9 mouse cellular contexts compared by ENCODE assay signal in genomic region chr14:14347836-14348621, GRCm38 (mm10). TPM values are rescaled to one million over a fixed set of nuclear protein-coding genes. Genes with fewer than 3 reads are reported as not detected.
A peak's percentile ranks its signal among the peaks of the same experiment; 100 is the strongest.
DNase-seq lines count a peak whose midpoint lies in the region; ATAC-seq and TF ChIP-seq lines count a peak whose summit lies in the region.
"Had no signal": no experiment of that assay in that cellular context is flagged by ENCODE, and none has a peak within 500 bp of the region (broad histone marks: within the 10 kb centered on the region; RNA-seq: fewer than 3 reads in every experiment).

No protein-coding gene starts in this region.

- no peak overlapping the region for H3K4me3 ChIP-seq in lung, embryonic 14.5 days (ENCODE audit: low read depth, low read length)

- no peak overlapping the region for H3K9ac ChIP-seq in lung, embryonic 14.5 days

- no peak for TF ChIP-seq CTCF in lung, embryonic 14.5 days (IDR thresholded peaks at IDR 0.05; ENCODE audit: low read depth)

- 95% methylated on average over 14 of the region's 14 CpGs for WGBS in lung, embryonic 14.5 days

- no peaks in the 10 kb centered on the region for H3K36me3 ChIP-seq in lung, embryonic 14.5 days (ENCODE audit: insufficient read depth)

- no peaks in the 10 kb centered on the region for H3K4me1 ChIP-seq in lung, embryonic 14.5 days (ENCODE audit: insufficient read depth)

- no peaks in the 10 kb centered on the region for H3K27me3 ChIP-seq in lung, embryonic 14.5 days (ENCODE audit: insufficient read depth, low read length)

- ATAC-seq in cerebellum, adult (ENCODE audit: insufficient number of reproducible peaks, low FRiP score, low TSS enrichment), result peak; percentile 5; the same call in 1 of the 2 replicates
- no peak for ATAC-seq in lung, embryonic 14.5 days (ENCODE audit: insufficient read depth)

- DNase-seq in cerebellum, postnatal 4 days (ENCODE audit: low spot score in 2 of 2), result no peak
- DNase-seq in lung, embryonic 14.5 days, result peak; percentile 7
- DNase-seq in lung, postnatal 10 days, result no peak
- DNase-seq in cerebellum, postnatal 14 days, result peak; percentile 28 to 64
- peak; percentile 19 to 31 for DNase-seq in layer of hippocampus, postnatal 25 days (ENCODE audit: extremely low spot score in 1 of 2, low spot score in 1 of 2)
- DNase-seq in natural killer cell, adult 2 months (ENCODE audit: low spot score in 2 of 2), result peak; percentile 54 to 60
- peak; percentile 21 to 56 for DNase-seq in thymus, postnatal 36 days

- H3K4me2 ChIP-seq in lung, embryonic 14.5 days, result no peak overlapping the region

- no peak overlapping the region for H3K27ac ChIP-seq in lung, embryonic 14.5 days (ENCODE audit: low read depth)

- H3K9me3 ChIP-seq in lung, embryonic 14.5 days (ENCODE audit: low read depth, low read length), result peaks cover 59% of the 10 kb centered on the region

RNA-seq across cellular contexts. Expression of gene Il3ra, which starts 2.0 kb away (rescaled TPM):
- polyA plus RNA-seq in lung, embryonic 14.5 days (2014; fragmentation: Nextera tagmentation; extraction: Ambion mirVana), result 7.9 and 10.3 TPM in 2 replicates
- total RNA-seq in layer of hippocampus, postnatal 25 days (2021), result 1 to 10 TPM; 3.4 to 3.5 TPM

RNA-seq across cellular contexts. Expression of gene Olfr31, which starts 25.4 kb away (rescaled TPM):
- not detected in 2 replicates for polyA plus RNA-seq in lung, embryonic 14.5 days (2014; fragmentation: Nextera tagmentation; extraction: Ambion mirVana)
- total RNA-seq in layer of hippocampus, postnatal 25 days (2021), result not detected
- total RNA-seq: left cerebral cortex, adult 8-10 months had no signal

RNA-seq across cellular contexts. Expression of gene Olfr721-ps1, which starts 53.1 kb away (rescaled TPM):
- not detected in 2 replicates for polyA plus RNA-seq in lung, embryonic 14.5 days (2014; fragmentation: Nextera tagmentation; extraction: Ambion mirVana)
- total RNA-seq in layer of hippocampus, postnatal 25 days (2021), result not detected
- total RNA-seq: left cerebral cortex, adult 8-10 months had no signal

Comparison
In these comparisons a context has a peak if more than half of its experiments do, and no peak if none do; other contexts are left out.
1. DNase-seq: peak in lung, embryonic 14.5 days (single experiment), cerebellum, postnatal 14 days (2 of 2), layer of hippocampus, postnatal 25 days (2 of 2), natural killer cell, adult 2 months (2 of 2) and thymus, postnatal 36 days (2 of 2); none in cerebellum, postnatal 4 days (0 of 2) and lung, postnatal 10 days (single experiment).